Mouse (Mus musculus) embryonic fibroblast, embryonic 13.5 days (primary cell): Measurements from ENCODE around the gene Phldb1. TPM values are rescaled to one million over a fixed set of nuclear protein-coding genes. Genes with fewer than 3 reads are reported as not detected.

Experiments
- H3K27ac ChIP-seq: 2 replicates; pipeline ENCODE4 v1.5.1; 2012; ENCODE audit warnings: low read length, control low read depth, inconsistent platforms; ENCODE audit not compliant: insufficient read depth
- H3K4me1 ChIP-seq: 2 replicates; pipeline ENCODE4 v1.6.1; 2011; ENCODE audit warnings: low read length; ENCODE audit not compliant: control insufficient read depth, insufficient read depth
- H3K4me3 ChIP-seq: 2 replicates; pipeline ENCODE4 v1.5.1; 2011; ENCODE audit warnings: mild to moderate bottlenecking, control low read depth, low read length; ENCODE audit not compliant: insufficient read depth
- CTCF ChIP-seq: IDR thresholded peaks from 2 replicates; pipeline ENCODE4 v1.5.1; 2011; ENCODE audit warnings: mild to moderate bottlenecking, control low read depth, low read length, moderate library complexity, borderline replicate concordance; ENCODE audit not compliant: insufficient read depth
- POLR2A ChIP-seq: IDR thresholded peaks from 2 replicates; pipeline ENCODE4 v1.6.1; 2011; ENCODE audit warnings: low read depth, mild to moderate bottlenecking, control low read depth, low read length, moderate library complexity
- polyA plus RNA-seq: library from polyadenylated mRNA; stranded (reverse); fragments of >200 nt; gene quantifications from 2 replicates; pipeline ENCODE4 v1.2.4, GENCODE M21; 2011; ENCODE audit warnings: low read depth; ENCODE audit not compliant: missing spikeins, insufficient read length

The Phldb1 gene
- polyA plus RNA-seq, 1 experiment, result 61.2 TPM

DNA sequence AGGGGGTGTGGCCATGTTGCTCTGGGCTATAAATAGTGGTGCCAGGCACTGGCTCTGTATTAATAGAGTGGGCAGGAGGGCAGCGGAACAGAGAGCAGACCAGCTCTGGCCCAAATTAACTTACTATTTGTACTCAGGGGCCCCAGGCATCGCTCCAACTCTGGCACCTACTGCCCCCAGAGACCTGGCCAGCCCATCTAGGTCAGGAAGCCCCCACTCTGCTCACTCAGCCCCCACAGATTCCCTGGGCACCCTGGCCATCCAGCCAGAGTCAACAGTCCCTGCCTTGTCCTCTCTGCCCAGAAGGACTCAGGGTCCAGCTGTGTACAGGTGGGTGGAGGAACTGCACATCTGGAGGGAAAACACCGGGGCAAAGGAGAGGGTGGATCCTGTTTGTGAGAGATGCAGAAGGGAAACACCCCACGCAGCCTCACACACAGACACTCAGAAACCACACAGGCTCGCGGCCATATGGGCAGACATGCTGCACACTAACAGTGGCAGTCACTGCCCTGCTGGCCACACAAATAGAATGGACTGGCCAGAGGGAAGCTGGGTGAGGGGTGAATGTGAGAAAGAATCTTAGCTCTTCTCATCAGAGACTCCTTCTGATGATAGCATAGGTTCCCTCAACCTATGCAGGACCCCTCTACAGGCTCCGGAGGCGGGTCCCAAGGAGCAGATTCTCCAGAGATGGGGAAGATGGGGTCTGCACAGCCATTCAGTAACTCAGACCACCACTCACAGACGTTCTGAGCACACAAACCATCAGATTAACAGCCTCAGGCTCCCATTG, 14.4 kb downstream of the Phldb1 start:
- peak overlapping the region; percentile 51 for H3K4me3 ChIP-seq
- peaks cover 23% of the 10 kb centered on the region for H3K4me1 ChIP-seq
- H3K27ac ChIP-seq, result no peak overlapping the region
- TF ChIP-seq POLR2A (peak; percentile 29; the same call in 1 of the 2 replicates), CTCF (no peak)

DNA sequence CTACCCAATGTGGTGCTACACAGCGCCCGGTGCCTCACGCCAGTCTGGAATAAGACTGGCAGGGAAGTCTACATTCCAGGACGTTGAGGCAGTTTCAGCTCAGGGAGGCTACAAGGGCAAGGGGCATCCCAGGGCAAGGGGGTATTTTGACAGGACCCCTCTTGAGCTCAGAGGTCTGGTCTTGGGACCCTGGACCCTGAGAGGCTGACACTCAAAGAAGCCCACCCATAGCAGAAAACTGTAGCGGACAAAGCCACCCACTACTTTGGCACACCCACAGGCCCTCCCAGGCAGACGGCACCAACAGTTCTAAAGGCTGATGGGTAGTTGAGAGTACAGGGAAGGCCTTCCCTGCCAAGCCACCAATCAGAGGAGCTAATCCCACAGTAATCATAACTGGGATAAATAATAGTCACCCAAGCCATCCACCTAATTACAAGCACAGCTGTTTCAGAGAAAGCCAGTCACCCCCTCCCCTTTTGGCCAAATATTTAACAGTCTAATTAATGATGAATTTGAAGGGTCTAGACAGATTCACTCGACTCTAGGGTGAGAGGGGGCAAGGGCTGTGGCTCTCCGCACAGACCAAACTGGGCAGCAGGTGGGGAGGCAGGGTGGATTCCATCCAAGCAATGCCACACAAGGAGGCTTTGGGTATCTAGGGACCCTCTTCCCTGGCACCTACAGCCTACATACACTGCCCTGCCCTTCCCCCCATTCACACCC, 15.2 kb downstream of the Phldb1 start:
- peaks cover 20% of the 10 kb centered on the region for H3K4me1 ChIP-seq

DNA sequence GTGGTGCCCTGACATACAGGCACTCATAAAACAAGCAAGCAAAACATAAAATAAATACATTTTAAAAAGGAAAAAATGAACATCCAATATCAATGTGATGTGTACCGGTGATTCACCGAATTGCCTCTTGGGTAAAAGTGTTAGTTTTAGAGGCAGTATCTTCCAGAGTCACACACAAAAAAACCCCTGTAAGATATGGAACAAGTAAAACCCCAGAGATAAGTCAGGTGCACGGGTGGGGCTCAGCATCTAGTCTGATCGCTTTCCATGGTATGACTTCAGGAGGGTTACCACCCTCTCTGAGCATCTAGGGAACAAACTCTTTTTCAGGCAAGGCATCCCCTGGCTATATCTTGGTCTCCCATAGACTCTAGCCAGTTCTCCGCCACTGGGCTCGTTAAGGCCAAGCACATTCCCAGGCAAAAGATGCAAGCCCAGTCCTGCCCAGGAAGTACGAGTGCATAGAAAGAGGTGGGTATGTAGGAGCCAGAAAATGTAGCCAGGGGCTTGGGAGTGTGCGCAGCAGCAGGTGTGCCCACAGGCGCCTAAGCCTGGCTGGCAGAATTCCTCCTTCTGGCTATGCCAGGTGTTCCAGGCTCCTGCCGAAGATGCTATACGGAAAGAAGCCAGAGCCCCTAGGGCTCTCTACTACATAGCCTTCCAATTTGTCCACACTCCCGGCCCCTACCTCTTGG, 15.9 kb downstream of the Phldb1 start:
- H3K4me1 ChIP-seq, result peaks cover 13% of the 10 kb centered on the region
- TF ChIP-seq CTCF (no peak), POLR2A (no peak)
- H3K27ac ChIP-seq, result no peak overlapping the region
- no peak overlapping the region for H3K4me3 ChIP-seq

More for the DNA sequence above, 15.2 kb downstream of the Phldb1 start:
- no peak overlapping the region for H3K27ac ChIP-seq
- no peak for TF ChIP-seq POLR2A
- no peak for TF ChIP-seq CTCF
- H3K4me3 ChIP-seq, result no peak overlapping the region

DNA sequence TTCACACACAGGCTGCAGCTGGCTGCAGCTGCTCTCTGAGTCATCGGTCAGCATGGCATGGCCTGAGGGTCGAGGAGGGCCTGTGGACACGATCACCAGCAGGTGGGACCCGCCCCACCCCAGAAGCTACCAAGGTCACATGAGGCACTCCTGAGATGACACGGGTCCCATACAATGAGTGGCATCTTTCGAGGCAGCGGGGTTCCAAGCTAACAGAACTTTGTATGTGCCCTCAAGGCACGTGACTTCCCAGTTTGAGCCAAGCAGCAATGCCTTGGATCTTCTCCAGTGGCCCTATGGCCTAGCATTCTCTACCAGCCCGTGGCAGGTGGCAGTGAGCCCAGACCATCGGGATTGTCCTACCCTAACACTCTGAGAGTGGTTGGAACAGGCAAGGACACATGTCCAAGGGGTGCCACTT, 17.2 kb downstream of the Phldb1 start:
- Histone ChIP-seq H3K4me1 (peaks cover 4% of the 10 kb centered on the region), H3K27ac (no peak overlapping the region), H3K4me3 (no peak overlapping the region)
- TF ChIP-seq POLR2A, result no peak
- no peak for TF ChIP-seq CTCF

DNA sequence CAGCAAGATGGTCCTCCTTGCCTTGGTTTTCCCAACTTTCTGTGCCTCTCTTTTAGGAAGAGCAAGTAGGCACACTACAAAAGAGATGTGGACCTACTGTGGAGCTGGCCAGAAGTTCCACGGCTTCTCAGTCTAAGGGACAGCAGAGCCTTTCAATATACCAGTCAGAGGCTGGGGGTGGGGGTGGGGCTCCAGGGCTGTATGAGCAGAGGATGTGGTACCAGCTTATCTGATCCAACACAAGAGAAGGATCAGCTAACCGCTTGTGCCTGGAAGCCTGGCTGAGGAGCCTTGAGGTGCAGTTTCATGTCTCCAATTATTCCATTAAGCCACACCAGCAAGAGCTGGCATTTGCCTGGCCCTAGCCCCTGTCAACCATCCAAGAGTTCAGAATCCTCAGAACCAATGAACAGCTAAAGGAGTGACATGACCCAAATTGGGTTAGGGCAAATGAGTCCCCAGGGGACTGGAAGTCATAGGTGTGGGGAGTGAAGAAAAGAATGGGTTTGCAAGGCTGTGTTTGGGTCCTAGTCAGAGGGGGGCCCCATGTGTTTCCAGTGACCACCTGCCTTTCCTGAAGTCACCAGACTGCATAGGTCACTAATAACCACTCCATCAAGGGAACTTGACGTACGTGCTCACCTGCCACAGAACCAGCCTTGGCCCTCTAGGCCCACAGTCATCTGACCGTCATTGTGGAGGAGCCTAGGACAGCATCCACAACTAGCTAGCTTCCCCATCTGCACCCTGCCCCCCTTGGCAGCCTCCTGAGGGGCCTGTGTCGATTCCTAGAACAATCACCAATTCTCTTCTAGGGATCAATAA, 17.8 kb downstream of the Phldb1 start:
- Histone ChIP-seq H3K27ac (no peak overlapping the region), H3K4me3 (no peak overlapping the region), H3K4me1 (peaks cover 4% of the 10 kb centered on the region; the same call in 1 of the 2 replicates)
- TF ChIP-seq POLR2A (no peak), CTCF (no peak)

DNA sequence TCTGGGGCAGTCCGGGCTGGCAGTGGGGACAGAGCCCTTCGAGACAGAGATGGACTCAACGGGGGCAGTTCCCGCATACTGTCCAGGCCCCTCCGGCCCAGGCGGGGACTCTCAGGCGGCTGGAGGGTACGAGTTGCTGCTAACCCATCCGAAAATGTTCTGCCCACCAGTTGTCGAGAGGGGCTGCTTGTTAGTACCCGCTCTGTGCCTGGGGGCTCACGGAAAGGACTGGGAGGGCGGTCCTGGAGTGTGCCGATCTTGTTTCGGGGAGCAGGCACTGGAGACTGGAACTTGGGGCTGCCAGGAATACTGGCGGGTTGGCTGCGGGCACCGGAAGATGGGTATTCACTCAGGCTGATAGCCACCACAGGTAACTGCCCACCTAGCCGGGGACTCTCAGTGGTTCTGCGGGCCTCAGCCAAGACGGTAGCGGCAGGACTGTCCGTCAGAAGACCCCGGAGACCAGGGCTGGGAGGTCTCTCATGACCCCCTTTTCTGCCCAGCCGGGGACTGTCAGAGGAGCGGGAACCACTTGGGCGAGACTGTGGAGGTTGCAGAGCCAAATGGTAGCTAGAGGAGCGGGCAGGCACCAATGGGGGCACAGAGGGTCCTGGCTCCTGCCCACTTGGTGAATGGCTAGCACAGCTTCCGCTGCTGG, 19.2 kb downstream of the Phldb1 start:
- Histone ChIP-seq H3K27ac (no peak overlapping the region), H3K4me3 (no peak overlapping the region), H3K4me1 (no peaks in the 10 kb centered on the region)
- TF ChIP-seq CTCF (no peak), POLR2A (no peak)

DNA sequence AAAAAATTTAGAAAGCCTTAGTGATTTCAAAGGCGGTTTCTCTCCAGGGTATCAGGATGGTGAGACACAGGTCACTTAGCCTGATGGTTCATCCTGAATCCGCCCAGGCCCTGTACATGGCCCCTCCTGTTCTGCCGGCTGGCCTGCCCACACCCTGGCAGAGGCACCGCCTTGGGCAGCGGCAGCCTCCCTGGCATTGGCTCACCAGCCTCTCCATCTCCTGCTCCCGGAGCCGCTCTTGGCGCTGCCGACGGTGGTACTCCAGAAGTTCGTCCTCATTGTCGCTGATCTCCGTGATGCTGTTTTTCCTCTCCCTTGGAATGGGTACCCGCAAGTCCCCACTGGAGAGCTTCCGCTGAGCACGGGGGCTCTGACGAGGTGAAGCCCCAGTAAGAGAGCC, 19.9 kb downstream of the Phldb1 start:
- no peak overlapping the region for H3K4me3 ChIP-seq
- no peaks in the 10 kb centered on the region for H3K4me1 ChIP-seq
- TF ChIP-seq CTCF, result no peak
- no peak for TF ChIP-seq POLR2A
- H3K27ac ChIP-seq, result no peak overlapping the region

DNA sequence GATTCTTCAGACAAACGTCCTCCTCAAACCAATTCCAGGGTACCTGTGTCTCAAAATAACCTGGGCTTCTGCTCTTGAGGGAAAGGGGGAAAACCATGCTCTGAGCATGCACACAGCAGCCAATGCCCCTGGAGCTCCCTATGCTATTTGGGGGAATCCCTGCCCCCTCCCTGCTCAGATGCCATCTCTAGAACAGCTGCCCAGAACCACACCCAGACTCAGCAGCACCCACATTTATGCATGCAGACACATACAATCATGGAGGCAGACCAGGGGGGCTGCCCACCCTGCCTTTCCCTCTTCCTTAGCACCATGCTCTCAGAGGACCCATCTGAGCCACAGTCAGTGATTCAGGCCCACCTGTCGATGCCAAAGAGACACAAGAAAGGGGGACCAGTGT, 21.4 kb downstream of the Phldb1 start:
- Histone ChIP-seq H3K27ac (no peak overlapping the region), H3K4me3 (no peak overlapping the region), H3K4me1 (peaks cover 8% of the 10 kb centered on the region)
- no peak for TF ChIP-seq CTCF

DNA sequence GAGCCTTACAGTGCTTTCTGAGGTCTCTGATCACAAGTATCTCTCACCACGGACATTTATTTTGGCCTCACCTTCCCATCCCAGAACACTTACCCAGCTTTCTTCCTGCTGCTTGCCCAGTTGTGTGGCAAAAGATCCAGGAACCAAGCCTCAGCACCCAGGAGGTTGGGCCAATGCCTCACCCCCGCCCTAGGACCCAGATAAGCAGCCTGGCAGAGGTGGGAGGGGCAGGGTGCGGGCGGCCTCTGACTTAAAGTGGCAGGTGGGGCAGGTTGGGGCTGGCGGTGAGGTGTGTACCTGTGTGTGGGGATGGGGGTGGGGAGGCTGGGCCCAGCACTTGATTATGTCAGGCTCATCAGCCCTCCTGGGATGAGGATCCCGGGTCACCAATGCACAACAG, 21.9 kb downstream of the Phldb1 start:
- TF ChIP-seq POLR2A (no peak), CTCF (no peak)
- Histone ChIP-seq H3K27ac (no peak overlapping the region), H3K4me3 (no peak overlapping the region), H3K4me1 (peaks cover 8% of the 10 kb centered on the region)
